Mouse (Mus musculus) myocyte (in vitro differentiated cells): ENCODE data around the gene Eml6. TPM values are rescaled to one million over a fixed set of nuclear protein-coding genes. Genes with fewer than 3 reads are reported as not detected.
A peak's percentile ranks its signal among the peaks of the same experiment; 100 is the strongest.
"Not testable (repeated sequence)": the region's sequence is repeated elsewhere in the genome, so short reads cannot be mapped to it uniquely, and the experiment has no call there.

ENCODE experiments used
- H3K27me3 ChIP-seq: one replicate; pipeline ENCODE4 v1.6.1; 2011; ENCODE audit not compliant: control insufficient read depth, insufficient read depth, insufficient read length
- H3K36me3 ChIP-seq: one replicate; pipeline ENCODE4 v1.6.1; 2011; ENCODE audit not compliant: control insufficient read depth, insufficient read depth
- H3K4me2 ChIP-seq: one replicate; pipeline ENCODE4 v1.6.1; 2011; ENCODE audit warnings: low read depth, control low read depth
- H3K4me3 ChIP-seq: one replicate; pipeline ENCODE4 v1.5.1; 2011; ENCODE audit warnings: mild to moderate bottlenecking, control low read depth, moderate library complexity
- H3K79me2 ChIP-seq: one replicate; pipeline ENCODE4 v1.6.1; 2011; ENCODE audit not compliant: control insufficient read depth, insufficient read depth
- H3ac ChIP-seq: one replicate; pipeline ENCODE4 v1.6.1; 2011; ENCODE audit not compliant: control insufficient read depth, insufficient read length
- CEBPB ChIP-seq: IDR thresholded peaks from 2 replicates; pipeline ENCODE4 v1.6.1; 2011; ENCODE audit warnings: mild to moderate bottlenecking, moderate library complexity; ENCODE audit not compliant: poor library complexity, insufficient read depth, severe bottlenecking
- E2F4 ChIP-seq: IDR thresholded peaks from one replicate; pipeline ENCODE4 v1.6.1; 2011; ENCODE audit warnings: mild to moderate bottlenecking, control low read depth, moderate library complexity; ENCODE audit not compliant: insufficient read depth
- MAX ChIP-seq: IDR thresholded peaks from one replicate; pipeline ENCODE4 v1.6.1; 2011; ENCODE audit warnings: low read depth, mild to moderate bottlenecking, control low read depth
- MYOD1 ChIP-seq, 3 experiments: IDR thresholded peaks; one replicate each; pipeline ENCODE4 v1.6.1; 2011; ENCODE audit warnings: control low read depth in 2 of 3, low read depth in 2 of 3, mild to moderate bottlenecking in 2 of 3, moderate library complexity in 1 of 3; ENCODE audit not compliant: insufficient read length in 2 of 3, control insufficient read depth in 1 of 3
- MYOG ChIP-seq, 3 experiments: IDR thresholded peaks; one replicate each; pipeline ENCODE4 v1.6.1; 2011; ENCODE audit warnings: control low read depth in 2 of 3, low read depth in 2 of 3, mild to moderate bottlenecking in 2 of 3; ENCODE audit not compliant: insufficient read length in 2 of 3, control insufficient read depth in 1 of 3, insufficient read depth in 1 of 3
- POLR2A ChIP-seq: IDR thresholded peaks from one replicate; pipeline ENCODE4 v1.6.1; 2011; ENCODE audit warnings: low read depth, mild to moderate bottlenecking, control low read depth, moderate library complexity; ENCODE audit not compliant: insufficient read length
- POLR2AphosphoS2 ChIP-seq: IDR thresholded peaks from one replicate; pipeline ENCODE4 v1.6.1; 2011; ENCODE audit warnings: low read depth, control low read depth; ENCODE audit not compliant: insufficient read length
- REST ChIP-seq: IDR thresholded peaks from one replicate; pipeline ENCODE4 v1.6.1; 2011; ENCODE audit warnings: mild to moderate bottlenecking, control low read depth, moderate library complexity; ENCODE audit not compliant: insufficient read depth, insufficient read length
- SRF ChIP-seq: IDR thresholded peaks from one replicate; pipeline ENCODE4 v1.6.1; 2011; ENCODE audit warnings: low read depth; ENCODE audit not compliant: control insufficient read depth, insufficient read length
- TCF12 ChIP-seq: IDR thresholded peaks from one replicate; pipeline ENCODE4 v1.6.1; 2011; ENCODE audit warnings: mild to moderate bottlenecking, control low read depth; ENCODE audit not compliant: poor library complexity, insufficient read depth, severe bottlenecking
- TCF3 ChIP-seq: IDR thresholded peaks from one replicate; pipeline ENCODE4 v1.6.1; 2011; ENCODE audit warnings: low read depth, control low read depth; ENCODE audit not compliant: insufficient read length
- USF1 ChIP-seq: IDR thresholded peaks from one replicate; pipeline ENCODE4 v1.6.1; 2011; ENCODE audit warnings: low read depth, mild to moderate bottlenecking, control low read depth, moderate library complexity
- polyA plus RNA-seq: library from polyadenylated mRNA; unstranded; fragments of >200 nt; fragmentation: generic; extraction: Trizol; gene quantifications from one replicate; pipeline ENCODE4 v1.2.1, GENCODE M21; 2012; ENCODE audit warnings: missing spikeins

Gene Eml6
- polyA plus RNA-seq, 1 experiment = 0.41 TPM

- Histone ChIP-seq H3K27me3 (no peaks in the 10 kb centered on the region), H3K4me2 (no peak overlapping the region), H3K36me3 (no peaks in the 10 kb centered on the region), H3K4me3 (no peak overlapping the region), H3ac (no peak overlapping the region), H3K79me2 (no peaks in the 10 kb centered on the region)
- no peak for TF ChIP-seq POLR2AphosphoS2
- TF ChIP-seq USF1 = no peak
- TF ChIP-seq TCF3 = no peak
- TF ChIP-seq MAX = no peak
- TF ChIP-seq CEBPB = no peak
- no peak for TF ChIP-seq REST
- no peak for TF ChIP-seq MYOD1 (IDR thresholded peaks at IDR 0.05; ENCODE audit: control insufficient read depth in 1 of 3, insufficient read length in 2 of 3, low read depth in 2 of 3)
- TF ChIP-seq SRF = no peak
- TF ChIP-seq TCF12 = no peak
- no peak for TF ChIP-seq POLR2A
- TF ChIP-seq E2F4 = no peak
- TF ChIP-seq MYOG (IDR thresholded peaks at IDR 0.05; ENCODE audit: control insufficient read depth in 1 of 3, insufficient read depth in 1 of 3, insufficient read length in 2 of 3, low read depth in 2 of 3) = no peak
Measured at GRCm38 (mm10) chr11:29762768-29763167, 263.1 kb downstream of the Eml6 start.

- Histone ChIP-seq H3K79me2 (no peaks in the 10 kb centered on the region), H3K4me3 (no peak overlapping the region), H3K4me2 (no peak overlapping the region), H3K27me3 (no peaks in the 10 kb centered on the region), H3ac (no peak overlapping the region), H3K36me3 (no peaks in the 10 kb centered on the region)
- TF ChIP-seq SRF (no peak), POLR2AphosphoS2 (no peak), TCF12 (no peak), MYOG (IDR thresholded peaks at IDR 0.05; ENCODE audit: control insufficient read depth in 1 of 3, insufficient read depth in 1 of 3, insufficient read length in 2 of 3, low read depth in 2 of 3) (no peak), CEBPB (no peak), E2F4 (no peak), MAX (no peak), REST (no peak), TCF3 (no peak), POLR2A (no peak), MYOD1 (IDR thresholded peaks at IDR 0.05; ENCODE audit: control insufficient read depth in 1 of 3, insufficient read length in 2 of 3, low read depth in 2 of 3) (no peak)
Measured at GRCm38 (mm10) chr11:29761387-29761786, 264.4 kb downstream of the Eml6 start.

- Histone ChIP-seq H3K27me3 (no peaks in the 10 kb centered on the region), H3ac (no peak overlapping the region), H3K4me3 (no peak overlapping the region), H3K36me3 (no peaks in the 10 kb centered on the region), H3K4me2 (no peak overlapping the region), H3K79me2 (no peaks in the 10 kb centered on the region)
- no peak for TF ChIP-seq SRF
- TF ChIP-seq CEBPB = no peak
- no peak for TF ChIP-seq USF1
- no peak for TF ChIP-seq POLR2AphosphoS2
- TF ChIP-seq POLR2A = no peak
- no peak for TF ChIP-seq TCF12
- TF ChIP-seq E2F4 = no peak
- no peak for TF ChIP-seq MYOD1 (IDR thresholded peaks at IDR 0.05; ENCODE audit: control insufficient read depth in 1 of 3, insufficient read length in 2 of 3, low read depth in 2 of 3)
- TF ChIP-seq TCF3 = no peak
- TF ChIP-seq MYOG (IDR thresholded peaks at IDR 0.05; ENCODE audit: control insufficient read depth in 1 of 3, insufficient read depth in 1 of 3, insufficient read length in 2 of 3, low read depth in 2 of 3) = no peak
- no peak for TF ChIP-seq REST
- TF ChIP-seq MAX = no peak
Measured at GRCm38 (mm10) chr11:29758617-29759016, 267.2 kb downstream of the Eml6 start.

- H3K27me3 ChIP-seq, H3K36me3 ChIP-seq, H3K4me3 ChIP-seq, H3K79me2 ChIP-seq, H3ac ChIP-seq, H3K4me2 ChIP-seq: not testable (repeated sequence)
Measured at GRCm38 (mm10) chr11:29756007-29756406, 269.8 kb downstream of the Eml6 start.

- TF ChIP-seq SRF (no peak), E2F4 (no peak), POLR2AphosphoS2 (peak; percentile 32), TCF3 (no peak), REST (no peak), MYOG (IDR thresholded peaks at IDR 0.05; ENCODE audit: control insufficient read depth in 1 of 3, insufficient read depth in 1 of 3, insufficient read length in 2 of 3, low read depth in 2 of 3) (no peak)
Measured at GRCm38 (mm10) chr11:29751648-29752611, 273.9 kb downstream of the Eml6 start.

More at GRCm38 (mm10) chr11:29751648-29752611, 273.9 kb downstream of the Eml6 start:
- Histone ChIP-seq H3ac (no peak overlapping the region), H3K27me3 (no peaks in the 10 kb centered on the region), H3K36me3 (peaks cover 4% of the 10 kb centered on the region), H3K4me3 (no peak overlapping the region), H3K79me2 (no peaks in the 10 kb centered on the region), H3K4me2 (no peak overlapping the region)
